Mouse (Mus musculus): ENCODE data around the gene Grin2b.

DNA sequence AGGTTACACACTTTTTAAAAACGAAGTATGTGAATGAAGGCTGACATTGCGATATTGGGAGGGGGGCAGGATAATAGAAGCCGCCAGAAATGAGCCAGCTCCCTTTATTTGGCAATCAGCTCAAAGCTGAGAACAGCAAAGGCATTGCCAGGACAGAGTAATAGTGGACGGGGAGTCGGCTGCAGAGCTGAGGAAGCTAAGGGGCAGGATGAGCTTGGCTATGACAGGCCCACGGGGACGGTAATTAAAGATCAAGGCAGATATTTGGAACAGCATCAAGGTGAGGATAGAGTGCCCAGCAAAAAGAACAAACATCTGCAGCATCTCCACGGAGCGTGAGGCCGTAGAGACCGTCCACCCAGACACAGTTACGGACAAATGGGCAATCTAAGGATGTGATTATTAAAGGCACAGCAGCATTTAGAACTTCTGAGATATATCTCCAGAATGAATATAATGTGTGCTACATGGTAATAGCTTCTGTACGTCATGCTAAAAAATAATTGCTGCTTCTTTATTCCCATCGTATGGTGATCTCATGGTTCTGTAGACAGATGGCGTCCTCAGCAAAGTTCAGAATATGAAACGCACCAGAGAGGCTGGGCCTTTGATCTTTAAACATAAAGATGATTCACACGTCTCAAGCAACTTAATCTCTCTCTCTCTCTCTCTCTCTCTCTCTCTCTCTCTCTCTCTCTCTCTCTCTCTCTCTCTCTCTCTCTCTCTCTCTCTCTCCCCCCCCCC lies 93.1 kb downstream of the Grin2b start:
- TF ChIP-seq RCOR1 (conservative IDR thresholded peaks at IDR 0.05; ENCODE audit: low read depth, low read length) (no peak), EP300 (IDR thresholded peaks at IDR 0.05; ENCODE audit: low read length) (no peak), ZKSCAN1 (IDR thresholded peaks at IDR 0.05; ENCODE audit: borderline replicate concordance, low read depth, low read length) (no peak), SMC3 (IDR thresholded peaks at IDR 0.05; ENCODE audit: low read depth, low read length) (no peak), MAFK (IDR thresholded peaks at IDR 0.05; ENCODE audit: insufficient replicate concordance, low read length) (no peak), POLR2A (IDR thresholded peaks at IDR 0.05; ENCODE audit: low read depth, low read length) (no peak), MYC (IDR thresholded peaks at IDR 0.05; ENCODE audit: low read depth, low read length) (no peak), ZNF384 (IDR thresholded peaks at IDR 0.05; ENCODE audit: low read depth, low read length) (no peak), CTCF (conservative IDR thresholded peaks at IDR 0.05 in 1 of 2, IDR thresholded peaks at IDR 0.05 in 1 of 2; ENCODE audit: low read depth in 2 of 2, low read length in 2 of 2) (no peak), USF2 (conservative IDR thresholded peaks at IDR 0.05; ENCODE audit: low read depth, low read length) (no peak), POLR2AphosphoS2 (IDR thresholded peaks at IDR 0.05; ENCODE audit: low read depth, low read length) (no peak), RAD21 (IDR thresholded peaks at IDR 0.05; ENCODE audit: low read depth, low read length) (no peak), E2F4 (IDR thresholded peaks at IDR 0.05; ENCODE audit: insufficient replicate concordance, low read depth, low read length) (no peak), CHD2 (IDR thresholded peaks at IDR 0.05; ENCODE audit: low read length) (no peak)
